Mouse (Mus musculus) intestine, postnatal 0 days (tissue): ENCODE measurements around the gene Stambpl1. TPM values are rescaled to one million over a fixed set of nuclear protein-coding genes. Genes with fewer than 3 reads are reported as not detected.
A peak's percentile ranks its signal among the peaks of the same experiment; 100 is the strongest.

ENCODE experiments used
- ATAC-seq: fragments of 200-750 bp; cut with Nextera tagmentation; 2 replicates; pipeline ENCODE4 v1.8.0; 2017; ENCODE audit warnings: mild to moderate bottlenecking, moderate TSS enrichment, moderate library complexity
- H3K27ac ChIP-seq: fragments of 300-500 bp; sonication (generic); 2 replicates; pipeline ENCODE4 v1.5.1; 2014; ENCODE audit warnings: mild to moderate bottlenecking, low read depth, low read length, moderate library complexity
- H3K27me3 ChIP-seq: fragments of 300-500 bp; sonication (generic); replicated peaks from 2 replicates; pipeline ENCODE4 v1.6.1; 2014; ENCODE audit warnings: low read length, mixed read lengths; ENCODE audit not compliant: control insufficient read depth, insufficient read depth
- H3K36me3 ChIP-seq: fragments of 300-500 bp; sonication (generic); 2 replicates; pipeline ENCODE4 v1.6.1; 2014; ENCODE audit warnings: mild to moderate bottlenecking, moderate library complexity; ENCODE audit not compliant: control insufficient read depth, insufficient read depth
- H3K4me1 ChIP-seq: fragments of 300-500 bp; sonication (generic); replicated peaks from 2 replicates; pipeline ENCODE4 v1.6.1; 2014; ENCODE audit warnings: antibody characterized with exemption, low read length, mixed read lengths; ENCODE audit not compliant: control insufficient read depth, insufficient read depth
- H3K4me2 ChIP-seq: fragments of 300-500 bp; sonication (generic); replicated peaks from 2 replicates; pipeline ENCODE4 v1.6.1; 2014; ENCODE audit warnings: low read depth, mild to moderate bottlenecking, moderate library complexity
- H3K4me3 ChIP-seq: fragments of 300-500 bp; sonication (generic); 2 replicates; pipeline ENCODE4 v1.5.1; 2014; ENCODE audit warnings: low read depth, low read length
- H3K9ac ChIP-seq: fragments of 300-500 bp; sonication (generic); 2 replicates; pipeline ENCODE4 v1.6.1; 2014; ENCODE audit warnings: mild to moderate bottlenecking, low read depth, low read length
- H3K9me3 ChIP-seq: fragments of 300-500 bp; sonication (generic); 2 replicates; pipeline ENCODE4 v1.6.1; 2016; ENCODE audit warnings: mixed run types; ENCODE audit not compliant: control insufficient read depth
- CTCF ChIP-seq: sonication (generic); IDR thresholded peaks from 2 replicates; pipeline ENCODE4 v1.5.1; 2016; ENCODE audit warnings: low read depth, mild to moderate bottlenecking, control low read depth, antibody characterized with exemption, moderate library complexity
- WGBS: fragments of 180-500 bp; shearing (Covaris S2); extraction: QIAGEN DNeasy Blood & Tissue Kit; methylation state at CpG from one replicate; pipeline ENCODE4 v1.1.7; 2014; 5-methylcytosine and 5-hydroxymethylcytosine counted together
- polyA plus RNA-seq: library from polyadenylated mRNA; unstranded; fragments of >200 nt; fragmentation: Nextera tagmentation; extraction: Ambion mirVana; gene quantifications from 2 replicates; pipeline ENCODE4 v1.2.1, GENCODE M21; 2015

The Stambpl1 gene
- polyA plus RNA-seq, 1 experiment from 2014 or later = 14.8 TPM

DNA sequence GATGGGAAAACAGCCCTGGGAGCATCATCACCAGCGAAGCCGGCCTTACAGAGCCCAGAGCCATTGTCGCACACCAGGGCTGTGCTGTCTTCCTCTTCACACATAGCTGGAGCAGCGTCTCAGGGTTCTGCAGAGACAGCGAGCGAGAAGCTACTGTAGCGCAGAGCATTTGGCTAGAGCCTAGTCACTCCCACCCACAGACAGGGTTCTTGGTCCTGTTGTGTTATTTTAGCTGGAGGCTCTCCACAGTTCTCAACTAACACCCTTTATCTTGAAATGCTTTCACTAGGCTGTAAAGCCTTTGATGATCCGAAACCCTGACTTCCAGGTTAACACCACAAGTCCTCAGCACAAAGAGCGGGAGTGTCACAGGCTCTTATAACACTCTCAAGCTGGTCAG is 60.4 kb downstream of the Stambpl1 start:
- H3K27ac ChIP-seq = peak overlapping the region; percentile 57; the same call in 1 of the 2 replicates
- no peak for ATAC-seq

DNA sequence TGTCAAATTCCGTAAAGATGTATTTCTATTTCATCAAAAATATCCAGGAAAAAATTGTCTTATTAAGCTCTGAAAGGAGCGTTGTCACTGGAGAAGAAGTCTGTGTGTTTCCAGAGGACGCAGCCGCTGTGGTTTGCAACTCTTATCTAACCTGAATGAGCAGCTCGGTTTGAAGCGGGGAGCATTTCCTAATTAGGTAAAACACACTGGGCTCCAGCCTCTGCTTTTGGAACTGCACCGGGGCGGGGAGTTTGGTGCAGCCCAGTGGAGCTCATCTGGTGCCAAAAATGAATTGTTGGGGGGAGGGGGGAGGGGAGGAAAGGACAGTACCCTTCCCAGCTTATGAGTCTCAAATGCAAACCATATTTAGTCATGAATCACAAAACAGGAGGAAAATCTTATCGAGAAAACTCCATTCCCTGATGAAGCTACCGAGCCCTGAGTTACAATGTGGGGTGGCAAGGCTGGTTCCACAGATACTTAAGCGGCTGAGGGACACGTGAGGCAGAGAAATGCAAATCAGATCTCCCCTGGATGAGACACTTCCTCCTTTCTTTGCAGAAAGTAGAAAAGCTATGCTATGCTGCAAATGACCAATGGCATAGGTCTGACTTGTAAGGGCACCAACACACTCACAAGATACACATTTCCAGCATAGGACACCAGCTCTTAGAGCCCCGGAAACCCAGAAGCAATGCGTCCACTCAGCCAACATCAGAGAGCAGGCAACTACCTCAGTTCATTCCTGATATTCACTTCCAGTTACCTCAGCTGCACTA is 62.3 kb downstream of the Stambpl1 start:
- Histone ChIP-seq H3K4me2 (peak overlapping the region; percentile 25), H3K4me1 (no peaks in the 10 kb centered on the region), H3K27ac (peak overlapping the region; percentile 46; the same call in 1 of the 2 replicates), H3K9ac (peak overlapping the region; percentile 45; the same call in 1 of the 2 replicates), H3K36me3 (no peaks in the 10 kb centered on the region), H3K9me3 (no peaks in the 10 kb centered on the region), H3K27me3 (no peaks in the 10 kb centered on the region), H3K4me3 (peak overlapping the region; percentile 40)
- TF ChIP-seq CTCF = no peak
- WGBS = 36% methylated on average over 14 of the region's 14 CpGs
- no peak for ATAC-seq

More for the DNA sequence above, 60.4 kb downstream of the Stambpl1 start:
- peak overlapping the region; percentile 35 for H3K4me2 ChIP-seq
- H3K9me3 ChIP-seq = no peaks in the 10 kb centered on the region
- 75% methylated on average over 9 of the region's 9 CpGs for WGBS
- H3K36me3 ChIP-seq = no peaks in the 10 kb centered on the region
- no peaks in the 10 kb centered on the region for H3K4me1 ChIP-seq
- H3K9ac ChIP-seq = peak overlapping the region; percentile 23; the same call in 1 of the 2 replicates
- H3K4me3 ChIP-seq = peak overlapping the region; percentile 40; the same call in 1 of the 2 replicates
- no peak for TF ChIP-seq CTCF
- H3K27me3 ChIP-seq = no peaks in the 10 kb centered on the region

DNA sequence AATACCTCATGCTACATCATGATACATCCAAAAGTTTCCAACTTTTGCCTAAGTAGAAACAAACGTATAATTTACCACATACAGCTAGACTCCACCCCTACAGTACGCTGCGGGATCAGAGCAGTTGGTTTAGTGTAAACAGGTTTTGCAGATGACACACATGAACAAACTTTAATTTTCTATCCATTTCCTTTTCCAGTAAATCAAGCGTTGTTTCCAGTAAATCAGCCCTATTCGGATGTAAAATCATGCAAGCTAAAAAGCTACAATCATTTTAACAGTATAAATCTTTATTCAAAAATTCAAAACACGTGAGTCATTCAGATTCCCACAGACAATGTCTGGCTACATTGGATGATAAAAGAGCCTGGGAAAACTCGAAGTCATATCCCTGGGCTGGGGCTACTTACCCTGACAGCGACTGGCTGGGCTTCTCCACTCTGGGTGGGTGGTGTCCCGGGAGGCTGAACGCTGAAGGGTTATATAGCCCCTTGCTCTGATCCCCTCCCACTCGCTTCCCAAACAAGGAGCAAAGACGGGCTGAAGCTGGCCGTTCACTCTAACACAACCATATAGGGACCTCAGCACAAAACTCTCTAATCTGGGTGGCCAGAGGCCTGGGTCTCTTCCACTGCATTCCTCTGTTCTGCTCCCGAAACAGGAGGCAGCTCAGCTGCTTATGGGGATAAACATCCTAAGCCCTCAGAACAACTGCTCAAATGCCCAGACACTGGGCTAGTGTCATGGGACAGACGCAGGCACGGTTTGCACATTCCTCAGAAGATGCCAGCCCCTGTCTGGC is 63.1 kb downstream of the Stambpl1 start, which contains the start of gene Acta2:
Gene Acta2 (minus strand): TSS at position 711 of the 802 bp plus-strand sequence.
- 44% methylated on average over 16 of the region's 16 CpGs for WGBS
- Histone ChIP-seq H3K9me3 (no peaks in the 10 kb centered on the region), H3K4me1 (no peaks in the 10 kb centered on the region), H3K4me3 (peak within 1 kb of the TSS; percentile 40), H3K36me3 (no peaks in the 10 kb centered on the region), H3K27ac (peak within 1 kb of the TSS; percentile 62), H3K27me3 (no peaks in the 10 kb centered on the region), H3K4me2 (peak within 1 kb of the TSS; percentile 25), H3K9ac (0 out of 2 replicates have a peak within 1 kb of the TSS, but pooled peaks have one; percentile 45)
- TF ChIP-seq CTCF = no peak
- peak; percentile 68 for ATAC-seq

DNA sequence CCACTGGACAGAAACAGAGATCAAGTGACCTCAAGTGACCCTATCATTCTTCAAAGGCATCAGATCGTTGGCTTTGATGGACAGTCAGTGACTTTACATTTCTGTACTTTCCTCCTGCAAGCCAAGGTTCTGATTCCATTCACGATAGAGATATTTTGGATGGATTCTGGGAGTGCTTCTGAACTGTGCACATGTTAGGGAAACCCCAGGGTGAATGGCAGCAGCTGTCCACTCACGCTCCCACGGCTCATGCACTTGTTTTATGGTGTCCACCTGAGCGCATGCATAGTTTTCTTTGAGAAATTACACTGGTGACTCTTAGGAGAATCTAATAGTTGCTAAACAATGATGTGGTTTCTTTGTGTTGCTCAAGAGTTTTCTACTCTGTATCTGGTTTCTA is 64.1 kb downstream of the Stambpl1 start:
- Histone ChIP-seq H3K36me3 (no peaks in the 10 kb centered on the region), H3K4me2 (no peak overlapping the region), H3K27ac (peak overlapping the region; percentile 62; the same call in 1 of the 2 replicates), H3K4me3 (no peak overlapping the region), H3K9ac (no peak overlapping the region), H3K9me3 (no peaks in the 10 kb centered on the region), H3K27me3 (no peaks in the 10 kb centered on the region), H3K4me1 (no peaks in the 10 kb centered on the region)
- no peak for TF ChIP-seq CTCF
- 72% methylated on average over 5 of the region's 5 CpGs for WGBS
- no peak for ATAC-seq

DNA sequence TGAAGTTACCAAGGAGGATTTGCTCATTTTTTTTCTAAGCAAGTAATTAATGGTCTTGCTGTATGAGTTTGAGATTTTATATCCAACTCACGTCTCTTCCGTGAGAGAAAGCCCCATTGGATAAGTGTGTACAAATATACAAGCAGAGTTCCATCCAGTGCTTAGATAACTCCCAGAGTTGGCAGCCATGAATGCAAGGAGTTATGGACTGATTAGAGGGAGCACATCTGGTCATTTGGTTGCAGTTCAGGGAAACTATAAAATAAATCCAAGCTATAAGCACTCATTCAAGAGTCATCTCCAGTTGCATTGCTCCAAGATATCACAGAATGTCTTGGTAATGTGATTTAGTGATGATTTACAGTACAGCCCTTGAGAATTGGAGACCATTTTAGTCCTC is 64.9 kb downstream of the Stambpl1 start:
- no peak overlapping the region for H3K4me2 ChIP-seq
- H3K27me3 ChIP-seq = no peaks in the 10 kb centered on the region
- ATAC-seq = no peak
- no peak overlapping the region for H3K4me3 ChIP-seq
- H3K36me3 ChIP-seq = no peaks in the 10 kb centered on the region
- WGBS = 69% methylated on average over 2 of the region's 2 CpGs
- H3K27ac ChIP-seq = no peak overlapping the region
- TF ChIP-seq CTCF = no peak
- H3K9me3 ChIP-seq = no peaks in the 10 kb centered on the region
- H3K4me1 ChIP-seq = no peaks in the 10 kb centered on the region
- H3K9ac ChIP-seq = no peak overlapping the region

DNA sequence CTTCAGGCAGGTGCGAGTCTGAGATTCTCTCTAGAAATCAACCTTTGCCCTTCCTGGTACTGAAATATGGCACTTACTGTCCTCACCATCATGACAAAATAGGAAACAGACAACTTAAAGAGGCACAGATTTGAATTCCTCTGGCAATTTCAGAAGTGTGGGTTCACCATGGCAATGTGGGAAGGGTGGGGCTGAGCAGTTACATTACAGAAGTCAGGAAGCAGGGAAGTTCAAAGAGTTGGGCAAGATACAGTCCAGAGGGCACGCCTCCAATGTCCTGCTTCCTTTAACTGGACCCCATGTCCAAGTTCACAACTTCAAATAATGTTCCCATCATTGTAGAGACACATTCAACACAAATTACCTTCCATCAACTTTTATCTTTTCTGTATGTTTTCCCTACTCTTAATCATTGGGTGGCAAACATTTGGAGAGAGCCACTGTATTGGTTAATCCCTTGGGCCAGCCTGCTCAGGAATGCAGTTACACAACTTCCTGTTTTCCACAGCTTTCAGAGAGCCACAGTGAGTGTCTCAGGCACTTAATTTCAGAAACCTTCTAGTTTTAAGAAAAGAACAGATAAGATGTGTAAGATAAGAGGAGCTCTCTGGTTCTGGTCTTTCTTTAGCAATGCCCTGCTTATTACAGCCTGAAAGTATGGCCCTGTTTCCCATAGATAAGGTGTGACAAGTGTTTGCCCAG is 70.4 kb downstream of the Stambpl1 start:
- H3K27me3 ChIP-seq = no peaks in the 10 kb centered on the region
- H3K27ac ChIP-seq = no peak overlapping the region
- no peak for ATAC-seq
- H3K4me3 ChIP-seq = no peak overlapping the region
- H3K9me3 ChIP-seq = no peaks in the 10 kb centered on the region
- H3K36me3 ChIP-seq = no peaks in the 10 kb centered on the region
- no peak overlapping the region for H3K9ac ChIP-seq
- H3K4me1 ChIP-seq = peaks cover 5% of the 10 kb centered on the region; the same call in 1 of the 2 replicates
- 64% methylated on average over 2 of the region's 2 CpGs for WGBS
- H3K4me2 ChIP-seq = no peak overlapping the region
- TF ChIP-seq CTCF = no peak
